Mouse (Mus musculus): Measurements from ENCODE around the gene Fuk. TPM values are rescaled to one million over a fixed set of nuclear protein-coding genes. Genes with fewer than 3 reads are reported as not detected.
A peak's percentile ranks its signal among the peaks of the same experiment; 100 is the strongest.
"Not testable (repeated sequence)": the region's sequence is repeated elsewhere in the genome, so short reads cannot be mapped to it uniquely, and the experiment has no call there.

Gene Fuk
- polyA plus RNA-seq, 1 experiment: 12.9 TPM

DNA sequence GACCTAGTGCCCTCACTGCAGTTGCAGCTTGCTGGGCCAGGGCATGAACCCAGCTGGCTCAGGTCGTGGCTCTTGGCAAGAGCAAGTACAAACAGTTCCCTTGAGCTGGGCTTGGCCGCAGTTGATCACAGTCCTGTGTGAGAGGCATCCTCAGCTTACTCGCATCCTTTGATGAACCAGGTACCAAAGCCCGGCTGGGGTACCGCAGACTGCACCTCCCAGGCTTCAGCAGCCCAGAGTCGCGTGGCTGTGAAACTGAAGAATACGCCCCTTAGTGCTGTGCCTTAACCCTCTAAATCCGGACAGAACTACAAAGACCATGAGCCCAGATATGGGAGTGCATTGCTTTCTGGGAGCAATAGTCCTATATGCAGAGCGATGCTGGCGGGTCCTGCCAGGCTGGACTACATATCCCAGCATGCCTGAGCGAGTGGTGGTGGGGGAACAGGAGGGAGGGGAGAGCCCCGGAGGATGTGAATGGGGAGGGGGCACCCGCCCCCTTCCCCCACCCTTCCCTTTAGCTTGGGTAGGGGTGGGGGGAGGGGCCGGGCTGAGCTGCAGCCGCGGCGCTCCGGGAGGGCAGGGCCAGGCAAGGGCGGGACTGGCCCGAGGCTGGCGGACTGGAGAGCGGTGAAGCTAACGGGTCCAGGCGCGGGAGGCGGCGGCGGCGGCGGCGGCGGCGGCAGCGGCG lies 17.2 kb upstream of the Fuk start, which contains the start of gene St3gal2:
Gene St3gal2 (plus strand): TSS at position 582 of the 691 bp plus-strand sequence.
- TF ChIP-seq POLR2A (IDR thresholded peaks at IDR 0.05; ENCODE audit: low read depth, low read length): no peak
- TF ChIP-seq CTCF (IDR thresholded peaks at IDR 0.05; ENCODE audit: extremely low read depth, insufficient read depth, insufficient read length, insufficient replicate concordance): no peak
- Histone ChIP-seq H3K27ac (ENCODE audit: insufficient read depth, low read length) (peak within 1 kb of the TSS; percentile 17), H3K4me3 (ENCODE audit: extremely low read depth, insufficient read depth, insufficient read length) (peak within 1 kb of the TSS; percentile 69), H3K36me3 (ENCODE audit: control insufficient read depth, insufficient read depth, low read length) (no peaks in the 10 kb centered on the region), H3K27me3 (ENCODE audit: control insufficient read depth, insufficient read depth, low read length) (no peaks in the 10 kb centered on the region), H3K4me1 (ENCODE audit: control insufficient read depth, insufficient read depth, insufficient read length) (peaks cover 7% of the 10 kb centered on the region; the same call in 1 of the 2 replicates)
- peak; percentile 41 to 84 for DNase-seq (ENCODE audit: low read depth in 1 of 2, low spot score in 2 of 2)
- WGBS: 1% methylated on average over 36 of the region's 36 CpGs

DNA sequence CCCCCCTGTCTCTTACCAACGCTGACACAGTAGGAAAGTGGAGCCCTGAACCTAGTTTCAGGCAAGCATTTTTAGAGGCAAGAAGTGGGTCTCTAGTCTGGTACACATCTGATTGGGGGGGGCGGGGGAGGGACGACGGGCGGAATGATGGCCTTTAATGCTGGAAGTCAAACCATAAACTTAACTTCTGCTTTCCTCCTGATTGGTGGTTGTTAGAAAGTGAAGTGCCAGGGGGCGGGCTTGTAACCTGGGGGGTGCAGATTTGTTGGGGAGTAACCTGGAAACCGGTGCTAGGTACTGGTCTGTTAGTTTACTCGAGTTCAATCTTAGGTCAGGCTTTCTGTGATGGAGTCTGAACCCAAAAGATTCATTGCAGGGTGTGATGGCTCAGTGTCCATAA lies 16.2 kb upstream of the Fuk start:
- DNase-seq (ENCODE audit: low read depth in 1 of 2, low spot score in 2 of 2): no peak
- H3K4me3 ChIP-seq (ENCODE audit: extremely low read depth, insufficient read depth, insufficient read length): no peak overlapping the region
- peaks cover 7% of the 10 kb centered on the region; the same call in 1 of the 2 replicates for H3K4me1 ChIP-seq (ENCODE audit: control insufficient read depth, insufficient read depth, insufficient read length)
- no peak overlapping the region for H3K27ac ChIP-seq (ENCODE audit: insufficient read depth, low read length)
- no peak for TF ChIP-seq POLR2A (IDR thresholded peaks at IDR 0.05; ENCODE audit: low read depth, low read length)
- TF ChIP-seq CTCF (IDR thresholded peaks at IDR 0.05; ENCODE audit: extremely low read depth, insufficient read depth, insufficient read length, insufficient replicate concordance): no peak
- WGBS: 32% methylated on average over 8 of the region's 8 CpGs
- no peaks in the 10 kb centered on the region for H3K27me3 ChIP-seq (ENCODE audit: control insufficient read depth, insufficient read depth, low read length)
- H3K36me3 ChIP-seq (ENCODE audit: control insufficient read depth, insufficient read depth, low read length): no peaks in the 10 kb centered on the region

DNA sequence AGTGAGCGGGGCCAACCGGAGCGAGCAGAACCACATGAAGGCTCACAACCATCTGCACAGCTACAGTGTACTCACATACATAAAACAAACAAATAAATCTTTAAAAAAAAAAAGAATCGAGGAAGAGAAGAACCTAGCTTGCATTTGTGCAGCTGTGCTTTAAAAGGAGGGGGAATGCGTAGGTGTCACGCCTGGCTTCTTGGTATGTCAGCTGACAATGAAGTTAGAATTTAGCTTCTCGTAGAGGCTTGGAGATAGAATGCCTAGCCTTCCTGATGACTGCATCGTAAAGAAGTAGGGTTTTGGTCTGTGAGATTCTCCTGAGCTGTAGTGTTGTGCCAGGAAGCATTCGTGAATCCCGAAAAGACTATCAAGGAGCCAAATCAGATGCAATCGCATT lies 15.7 kb upstream of the Fuk start:
- H3K4me3 ChIP-seq (ENCODE audit: extremely low read depth, insufficient read depth, insufficient read length): no peak overlapping the region
- H3K4me1 ChIP-seq (ENCODE audit: control insufficient read depth, insufficient read depth, insufficient read length): peaks cover 7% of the 10 kb centered on the region; the same call in 1 of the 2 replicates
- no peak overlapping the region for H3K27ac ChIP-seq (ENCODE audit: insufficient read depth, low read length)
- no peaks in the 10 kb centered on the region for H3K27me3 ChIP-seq (ENCODE audit: control insufficient read depth, insufficient read depth, low read length)
- 73% methylated on average over 11 of the region's 11 CpGs for WGBS
- no peaks in the 10 kb centered on the region for H3K36me3 ChIP-seq (ENCODE audit: control insufficient read depth, insufficient read depth, low read length)
- TF ChIP-seq POLR2A (IDR thresholded peaks at IDR 0.05; ENCODE audit: low read depth, low read length) (no peak), CTCF (IDR thresholded peaks at IDR 0.05; ENCODE audit: extremely low read depth, insufficient read depth, insufficient read length, insufficient replicate concordance) (no peak)
- DNase-seq (ENCODE audit: low read depth in 1 of 2, low spot score in 2 of 2): no peak

DNA sequence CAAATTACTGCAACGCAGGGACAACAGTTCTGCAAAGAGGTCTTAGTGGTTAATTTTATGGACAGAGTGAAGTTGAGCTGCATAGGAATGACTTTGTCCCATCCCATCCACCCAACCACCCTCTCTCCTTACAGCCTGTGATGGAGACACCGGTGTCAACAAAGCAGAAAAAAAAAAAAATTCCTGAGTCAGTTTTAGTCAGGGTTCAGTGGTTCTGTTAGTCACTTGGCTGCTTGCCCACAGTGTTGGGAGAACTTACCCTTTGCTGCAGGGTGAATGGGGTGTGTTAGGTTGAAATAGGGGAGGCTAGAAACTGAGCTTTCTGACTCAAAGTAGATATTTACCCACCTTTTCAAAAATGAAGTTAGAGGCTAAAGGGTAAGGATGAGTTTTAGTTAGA lies 15.1 kb upstream of the Fuk start:
- DNase-seq (ENCODE audit: low read depth in 1 of 2, low spot score in 2 of 2): no peak
- TF ChIP-seq CTCF (IDR thresholded peaks at IDR 0.05; ENCODE audit: extremely low read depth, insufficient read depth, insufficient read length, insufficient replicate concordance) (no peak), POLR2A (IDR thresholded peaks at IDR 0.05; ENCODE audit: low read depth, low read length) (no peak)
- Histone ChIP-seq H3K27me3 (ENCODE audit: control insufficient read depth, insufficient read depth, low read length) (no peaks in the 10 kb centered on the region), H3K4me3 (ENCODE audit: extremely low read depth, insufficient read depth, insufficient read length) (no peak overlapping the region), H3K27ac (ENCODE audit: insufficient read depth, low read length) (no peak overlapping the region), H3K4me1 (ENCODE audit: control insufficient read depth, insufficient read depth, insufficient read length) (peaks cover 7% of the 10 kb centered on the region; the same call in 1 of the 2 replicates), H3K36me3 (ENCODE audit: control insufficient read depth, insufficient read depth, low read length) (no peaks in the 10 kb centered on the region)
- WGBS: 40% methylated on average over 2 of the region's 2 CpGs

DNA sequence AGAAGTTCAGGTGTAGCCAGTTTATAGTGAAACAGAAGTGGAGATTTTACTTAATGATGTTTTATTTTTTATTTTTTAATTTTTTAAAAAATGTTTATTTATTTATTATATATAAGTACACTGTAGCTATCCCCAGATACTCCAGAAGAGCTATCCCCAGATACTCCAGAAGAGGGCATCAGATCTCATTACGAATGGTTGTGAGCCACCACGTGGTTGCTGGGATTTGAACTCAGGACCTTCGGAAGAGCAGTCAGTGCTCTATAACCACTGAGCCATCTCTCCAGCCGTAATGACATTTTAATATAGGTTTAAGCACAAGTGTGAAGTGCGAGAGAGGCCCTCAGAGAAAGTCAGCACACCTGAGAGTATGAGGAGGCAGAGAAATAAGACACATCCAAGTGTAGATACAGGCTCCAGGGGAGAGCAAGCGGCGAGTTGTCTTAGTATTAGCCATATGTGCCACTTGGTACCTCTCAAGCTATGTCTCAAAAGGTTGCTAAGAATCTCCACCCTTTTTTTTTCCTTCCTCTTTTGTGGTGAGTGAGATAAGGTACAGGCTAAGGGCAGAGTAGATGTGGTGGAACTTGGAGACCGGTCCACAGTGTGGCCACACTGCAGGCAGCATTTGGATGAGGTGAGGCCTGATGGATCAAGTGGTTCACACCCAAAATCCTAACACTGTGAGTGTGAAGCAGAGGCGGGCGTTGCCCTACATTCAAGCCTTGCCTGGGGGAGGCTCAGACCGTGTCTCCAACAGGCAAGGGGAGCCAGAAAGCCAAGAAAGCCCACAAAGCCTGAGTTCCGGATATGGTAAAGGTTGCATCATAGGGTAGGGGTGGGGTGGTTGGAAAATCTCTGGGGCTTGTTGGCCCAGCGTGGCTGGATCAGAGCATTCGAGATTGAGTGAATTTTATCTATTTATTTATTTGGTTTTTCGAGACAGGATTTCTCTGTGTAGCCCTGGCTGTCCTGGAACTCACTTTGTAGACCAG lies 9.6 kb upstream of the Fuk start:
- Histone ChIP-seq H3K27ac (ENCODE audit: insufficient read depth, low read length) (peak overlapping the region; percentile 33; the same call in 1 of the 2 replicates), H3K36me3 (ENCODE audit: control insufficient read depth, insufficient read depth, low read length) (no peaks in the 10 kb centered on the region), H3K4me3 (ENCODE audit: extremely low read depth, insufficient read depth, insufficient read length) (no peak overlapping the region), H3K27me3 (ENCODE audit: control insufficient read depth, insufficient read depth, low read length) (no peaks in the 10 kb centered on the region), H3K4me1 (ENCODE audit: control insufficient read depth, insufficient read depth, insufficient read length) (no peaks in the 10 kb centered on the region)
- DNase-seq (ENCODE audit: low read depth in 1 of 2, low spot score in 2 of 2): no peak
- TF ChIP-seq POLR2A (IDR thresholded peaks at IDR 0.05; ENCODE audit: low read depth, low read length) (no peak), CTCF (IDR thresholded peaks at IDR 0.05; ENCODE audit: extremely low read depth, insufficient read depth, insufficient read length, insufficient replicate concordance) (no peak)
- 39% methylated on average over 15 of the region's 15 CpGs for WGBS

DNA sequence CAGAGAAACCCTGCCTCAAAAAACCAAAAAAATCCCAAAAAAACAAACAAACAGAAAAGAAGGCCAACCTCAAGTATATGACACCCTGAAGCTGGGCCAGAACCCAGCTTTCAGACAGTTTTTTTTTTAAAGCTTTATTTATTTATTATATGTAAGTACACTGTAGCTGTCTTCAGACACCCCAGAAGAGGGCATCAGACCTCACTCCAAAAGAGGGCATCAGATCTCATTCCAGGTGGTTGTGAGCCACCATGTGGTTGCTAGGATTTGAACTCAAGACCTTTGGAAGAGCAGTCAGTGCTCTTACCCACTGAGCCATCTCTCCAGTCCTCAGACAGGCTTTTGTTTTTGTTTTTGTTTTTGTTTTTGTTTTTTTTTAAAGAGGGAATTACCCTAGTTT lies 7.6 kb upstream of the Fuk start:
- H3K4me1 ChIP-seq (ENCODE audit: control insufficient read depth, insufficient read depth, insufficient read length); H3K27ac ChIP-seq (ENCODE audit: insufficient read depth, low read length); H3K4me3 ChIP-seq (ENCODE audit: extremely low read depth, insufficient read depth, insufficient read length); H3K27me3 ChIP-seq (ENCODE audit: control insufficient read depth, insufficient read depth, low read length); H3K36me3 ChIP-seq (ENCODE audit: control insufficient read depth, insufficient read depth, low read length); DNase-seq (ENCODE audit: low read depth in 1 of 2, low spot score in 2 of 2): not testable (repeated sequence)

Data from spleen, adult 2 months (tissue).